Mouse (Mus musculus) thymus, adult 2 months (tissue): ENCODE results near the gene Pgf. TPM values are rescaled to one million over a fixed set of nuclear protein-coding genes. Genes with fewer than 3 reads are reported as not detected.

Experiments used
- DNase-seq: peaks from one replicate; pipeline ENCODE4 v3.0.0; 2021
- H3K27ac ChIP-seq: fragments of 200-500 bp; 2 replicates; pipeline ENCODE4 v1.5.1; 2012; ENCODE audit warnings: low read length, control low read depth; ENCODE audit not compliant: control insufficient read depth, insufficient read depth
- H3K27me3 ChIP-seq: fragments of 200-500 bp; 2 replicates; pipeline ENCODE4 v1.6.1; 2012; ENCODE audit warnings: mild to moderate bottlenecking, low read length, moderate library complexity, mixed read lengths; ENCODE audit not compliant: control insufficient read depth, insufficient read depth
- H3K36me3 ChIP-seq: fragments of 200-500 bp; 2 replicates; pipeline ENCODE4 v1.6.1; 2012; ENCODE audit warnings: mild to moderate bottlenecking, low read length, moderate library complexity; ENCODE audit not compliant: control insufficient read depth, insufficient read depth
- H3K4me1 ChIP-seq: fragments of 200-500 bp; replicated peaks from 2 replicates; pipeline ENCODE4 v1.6.1; 2012; ENCODE audit warnings: low read length; ENCODE audit not compliant: control insufficient read depth, insufficient read depth
- H3K4me3 ChIP-seq: fragments of 200-500 bp; 2 replicates; pipeline ENCODE4 v1.5.1; 2012; ENCODE audit warnings: mild to moderate bottlenecking, low read length, control low read depth, moderate library complexity; ENCODE audit not compliant: control insufficient read depth, insufficient read depth
- CTCF ChIP-seq: fragments of 200-500 bp; IDR thresholded peaks from 2 replicates; pipeline ENCODE4 v1.5.1; 2012; ENCODE audit warnings: mild to moderate bottlenecking, control low read depth, low read length, moderate library complexity, borderline replicate concordance; ENCODE audit not compliant: control insufficient read depth, poor library complexity, insufficient read depth; ENCODE audit errors: extremely low read depth
- POLR2A ChIP-seq: fragments of 200-500 bp; IDR thresholded peaks from 2 replicates; pipeline ENCODE4 v1.6.1; 2012; ENCODE audit warnings: mild to moderate bottlenecking, low read length, control low read depth, moderate library complexity; ENCODE audit not compliant: control insufficient read depth, poor library complexity, insufficient read depth; ENCODE audit errors: extremely low read depth
- WGBS: fragments of 180-500 bp; shearing (Covaris S2); methylation state at CpG from one replicate; pipeline ENCODE4 v1.1.7; 2018; 5-methylcytosine and 5-hydroxymethylcytosine counted together
- polyA plus RNA-seq: library from polyadenylated mRNA; depleted of rRNA; stranded (reverse); fragments of >200 nt; gene quantifications from 2 replicates; pipeline ENCODE4 v1.2.3, GENCODE M21; 2012

Pgf gene
- polyA plus RNA-seq, 1 experiment: 2.1 TPM

DNA sequence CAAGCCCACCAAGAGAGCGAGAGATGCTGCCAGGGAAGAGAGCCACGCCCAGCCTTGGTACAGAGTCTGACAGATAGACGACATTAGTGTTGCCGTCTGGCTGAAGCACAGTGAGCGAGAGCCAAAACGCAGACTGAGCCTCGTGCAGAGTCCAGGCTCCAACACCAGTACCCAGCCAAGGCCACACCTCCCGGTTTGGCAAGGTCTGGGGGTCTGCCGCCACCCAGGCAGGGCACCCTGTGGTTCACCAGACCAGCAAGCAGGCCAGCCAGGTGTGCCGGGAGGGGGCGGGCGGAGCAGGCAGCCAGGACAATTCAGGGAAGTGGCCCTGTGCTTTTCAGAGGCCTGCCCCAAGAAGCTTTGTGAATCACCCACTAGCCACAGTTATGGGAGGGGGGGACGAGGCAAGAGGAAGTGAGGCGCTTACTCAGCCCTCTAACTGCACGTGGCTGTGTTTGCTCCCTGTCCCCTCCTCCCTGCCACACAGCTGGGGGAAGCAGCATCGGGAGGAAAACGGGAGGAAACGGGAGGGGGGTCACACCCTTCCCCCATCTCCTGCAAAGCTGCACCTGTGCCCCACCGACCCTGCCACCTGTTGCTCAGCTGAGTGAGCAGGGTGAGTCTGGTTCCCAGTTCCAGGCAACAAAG is 15.0 kb upstream of the Pgf start:
- TF ChIP-seq POLR2A (no peak), CTCF (0 out of 2 replicates have a peak, but pooled peaks have one; percentile 21)
- no peak overlapping the region for H3K4me3 ChIP-seq
- H3K27me3 ChIP-seq: no peaks in the 10 kb centered on the region
- peak; percentile 82 for DNase-seq
- peaks cover 39% of the 10 kb centered on the region for H3K4me1 ChIP-seq
- peak overlapping the region; percentile 38 for H3K27ac ChIP-seq
- H3K36me3 ChIP-seq: no peaks in the 10 kb centered on the region
- 12% methylated on average over 19 of the region's 19 CpGs for whole genome bisulfite sequencing

GRCm38 (mm10) chr12:85190290-85190689 is 12.7 kb upstream of the Pgf start:
- TF ChIP-seq CTCF: no peak
- no peak for TF ChIP-seq POLR2A
- Histone ChIP-seq H3K27me3 (no peaks in the 10 kb centered on the region), H3K4me3 (no peak overlapping the region), H3K36me3 (no peaks in the 10 kb centered on the region), H3K27ac (no peak overlapping the region), H3K4me1 (peaks cover 28% of the 10 kb centered on the region)
- DNase-seq: no peak
- 93% methylated on average over 7 of the region's 7 CpGs for WGBS

GRCm38 (mm10) chr12:85186361-85186760 is 8.8 kb upstream of the Pgf start:
- Histone ChIP-seq H3K27ac (no peak overlapping the region), H3K27me3 (no peaks in the 10 kb centered on the region), H3K4me3 (no peak overlapping the region), H3K36me3 (no peaks in the 10 kb centered on the region), H3K4me1 (peaks cover 18% of the 10 kb centered on the region)
- no peak for TF ChIP-seq CTCF
- TF ChIP-seq POLR2A: no peak
- DNase-seq: no peak
- WGBS: 92% methylated on average over 7 of the region's 7 CpGs

DNA sequence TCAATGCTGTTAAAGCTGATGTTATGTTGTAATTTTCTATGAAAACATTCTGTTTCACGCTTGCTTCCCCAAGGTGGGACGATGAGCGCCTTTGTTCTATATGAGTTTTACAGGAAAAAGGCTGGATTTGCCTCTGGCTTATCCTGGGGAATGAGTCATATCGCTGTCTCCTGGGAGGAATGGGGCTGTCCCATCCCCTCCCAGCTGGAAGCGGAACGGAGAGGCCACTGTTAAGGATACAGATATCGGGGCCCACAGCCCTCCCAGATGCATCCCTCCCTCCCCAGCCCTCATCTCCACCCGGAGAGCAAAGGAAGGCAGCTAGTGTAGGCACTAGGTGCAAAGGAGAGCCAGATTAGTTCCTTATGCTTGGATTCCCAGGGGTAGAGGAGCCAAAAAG is 8.2 kb upstream of the Pgf start:
- no peak for DNase-seq
- 93% methylated on average over 8 of the region's 8 CpGs for WGBS
- no peak overlapping the region for H3K27ac ChIP-seq

GRCm38 (mm10) chr12:85184118-85184517 is 6.5 kb upstream of the Pgf start:
- H3K36me3 ChIP-seq: no peaks in the 10 kb centered on the region
- TF ChIP-seq POLR2A (no peak), CTCF (no peak)
- 81% methylated on average over 5 of the region's 5 CpGs for WGBS

More for the DNA sequence above, 8.2 kb upstream of the Pgf start:
- Histone ChIP-seq H3K36me3 (no peaks in the 10 kb centered on the region), H3K27me3 (no peaks in the 10 kb centered on the region), H3K4me1 (peaks cover 23% of the 10 kb centered on the region), H3K4me3 (no peak overlapping the region)
- TF ChIP-seq CTCF (no peak), POLR2A (no peak)

GRCm38 (mm10) chr12:85182898-85183297 is 5.3 kb upstream of the Pgf start:
- no peaks in the 10 kb centered on the region for H3K27me3 ChIP-seq

More at GRCm38 (mm10) chr12:85184118-85184517, 6.5 kb upstream of the Pgf start:
- Histone ChIP-seq H3K27ac (no peak overlapping the region), H3K4me1 (peaks cover 23% of the 10 kb centered on the region), H3K27me3 (no peaks in the 10 kb centered on the region), H3K4me3 (no peak overlapping the region)
- no peak for DNase-seq

DNA sequence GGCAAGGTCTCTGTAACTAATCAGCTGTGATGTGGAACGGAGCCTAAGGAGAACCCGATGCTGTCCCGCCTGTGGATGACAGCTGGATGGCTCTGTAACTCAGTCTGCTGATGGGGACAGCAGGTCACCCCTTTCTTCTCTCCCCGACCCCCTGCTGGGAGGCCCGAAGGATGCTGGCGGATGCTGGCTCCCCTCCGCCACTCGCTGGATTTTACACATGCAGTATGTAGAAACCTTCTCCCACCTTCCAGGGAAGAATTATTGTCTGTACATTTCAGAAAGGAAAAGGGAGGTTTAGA is 4.7 kb upstream of the Pgf start:
- Histone ChIP-seq H3K27me3 (no peaks in the 10 kb centered on the region), H3K36me3 (no peaks in the 10 kb centered on the region), H3K4me1 (peaks cover 30% of the 10 kb centered on the region), H3K4me3 (no peak overlapping the region), H3K27ac (no peak overlapping the region)
- DNase-seq: no peak
- WGBS: 36% methylated on average over 8 of the region's 8 CpGs
- TF ChIP-seq CTCF (no peak), POLR2A (no peak)

More at GRCm38 (mm10) chr12:85182898-85183297, 5.3 kb upstream of the Pgf start:
- H3K4me1 ChIP-seq: peaks cover 24% of the 10 kb centered on the region
- no peak for TF ChIP-seq CTCF
- no peak for TF ChIP-seq POLR2A
- H3K4me3 ChIP-seq: no peak overlapping the region
- no peak overlapping the region for H3K27ac ChIP-seq
- WGBS: 32% methylated on average over 5 of the region's 5 CpGs
- DNase-seq: no peak
- no peaks in the 10 kb centered on the region for H3K36me3 ChIP-seq
